Mouse (Mus musculus): Measurements from ENCODE around the gene Smyd2.

- TF ChIP-seq CTCF (IDR thresholded peaks at IDR 0.05; ENCODE audit: borderline replicate concordance, control insufficient read depth, extremely low read depth, insufficient read depth, low read length, poor library complexity) (no peak), POLR2A (IDR thresholded peaks at IDR 0.05; ENCODE audit: control insufficient read depth, extremely low read depth, insufficient read depth, low read length, poor library complexity) (no peak)
Observed at GRCm38 (mm10) chr1:189833351-189833750, 88.8 kb downstream of the Smyd2 start.

All from thymus, adult 2 months (tissue).